Mouse (Mus musculus): ENCODE data around the gene Sdk2. TPM values are rescaled to one million over a fixed set of nuclear protein-coding genes. Genes with fewer than 3 reads are reported as not detected.

Sdk2 gene
- total RNA-seq, 4 experiments from 2014 or later: 0.19 to 0.58 (median 0.48) TPM

DNA sequence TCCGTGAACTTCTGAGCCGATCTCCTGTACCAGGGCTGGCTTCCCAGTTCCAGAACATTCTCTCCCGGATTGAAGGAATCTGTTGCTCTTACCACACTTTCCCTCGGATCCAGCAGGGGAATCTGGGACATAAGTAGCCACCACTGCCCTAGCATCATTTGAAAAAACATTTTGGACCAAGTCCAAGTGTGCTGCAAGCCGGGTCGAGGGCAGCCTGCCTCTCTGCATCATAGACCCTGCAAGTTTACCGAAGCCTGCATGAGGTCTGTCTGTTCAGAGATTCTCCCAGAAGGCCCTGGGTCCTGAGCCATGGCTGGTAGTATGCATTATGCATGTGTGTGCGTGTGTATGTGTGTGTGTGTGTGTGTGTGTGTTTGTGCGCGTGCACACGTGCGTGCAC is 271.0 kb downstream of the Sdk2 start:
- DNase-seq (ENCODE audit: low spot score in 2 of 2): no peak

DNA sequence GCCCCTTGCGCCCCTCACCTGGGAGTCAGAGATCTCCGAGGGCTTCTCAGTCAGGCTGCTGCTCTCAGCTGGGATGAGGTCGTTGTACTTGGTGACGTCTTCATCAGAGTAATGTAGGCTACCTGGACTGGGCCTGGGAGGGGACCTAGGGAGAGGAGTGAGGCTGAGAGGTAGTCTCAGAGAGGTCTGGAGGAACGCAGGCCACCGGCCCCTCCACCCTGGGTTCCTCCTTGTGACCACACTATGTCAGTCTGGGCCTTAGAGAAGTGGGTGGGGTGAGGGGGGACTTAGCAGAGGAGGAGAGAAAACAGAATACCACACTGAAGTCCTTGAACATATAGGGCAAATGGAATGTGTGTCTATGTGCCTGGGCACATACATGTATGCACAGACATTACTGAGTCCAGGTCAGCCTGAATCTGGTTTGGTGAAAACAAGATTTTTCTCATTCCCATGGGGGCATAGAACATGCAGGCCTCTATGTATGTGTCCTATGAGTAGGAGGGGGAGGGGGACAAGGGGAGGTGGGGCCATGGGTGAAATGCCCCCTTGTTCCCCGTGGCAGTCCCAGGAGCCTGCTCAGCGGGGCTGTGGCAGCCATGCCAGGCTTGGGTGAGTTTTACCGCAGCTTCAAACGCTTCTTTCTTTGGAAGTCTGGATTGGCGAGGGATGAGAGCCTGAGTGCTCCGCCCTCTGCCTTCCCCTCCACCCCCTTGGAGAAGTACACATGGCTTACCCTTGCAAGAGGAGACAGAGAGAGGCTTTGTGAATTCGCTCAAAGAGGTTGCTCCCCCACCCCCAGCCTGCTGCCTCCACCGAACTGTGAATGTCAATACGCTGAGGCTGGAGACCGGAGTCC is 275.3 kb downstream of the Sdk2 start:
- no peak for DNase-seq (ENCODE audit: low spot score in 2 of 2)

DNA sequence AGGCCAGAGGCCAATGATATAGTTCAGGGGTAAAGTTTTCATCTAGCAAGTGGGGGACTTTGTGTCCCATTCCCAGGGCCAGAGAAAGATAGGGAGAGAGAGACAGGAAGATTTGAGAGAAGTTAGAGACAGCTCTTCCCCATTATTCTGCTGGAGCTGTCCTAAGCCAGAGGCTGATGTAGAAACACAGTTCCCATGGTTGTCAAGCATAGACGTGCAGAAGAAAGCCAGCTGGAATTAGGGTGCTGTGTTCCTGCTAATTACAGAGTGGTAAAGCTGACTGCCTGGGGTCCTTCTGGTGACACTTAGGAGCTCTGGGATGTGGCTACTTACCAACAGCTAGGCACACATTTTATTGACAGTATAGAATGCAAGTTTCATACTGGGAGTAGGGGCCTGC is 277.7 kb downstream of the Sdk2 start:
- DNase-seq (ENCODE audit: low spot score in 2 of 2): no peak

DNA sequence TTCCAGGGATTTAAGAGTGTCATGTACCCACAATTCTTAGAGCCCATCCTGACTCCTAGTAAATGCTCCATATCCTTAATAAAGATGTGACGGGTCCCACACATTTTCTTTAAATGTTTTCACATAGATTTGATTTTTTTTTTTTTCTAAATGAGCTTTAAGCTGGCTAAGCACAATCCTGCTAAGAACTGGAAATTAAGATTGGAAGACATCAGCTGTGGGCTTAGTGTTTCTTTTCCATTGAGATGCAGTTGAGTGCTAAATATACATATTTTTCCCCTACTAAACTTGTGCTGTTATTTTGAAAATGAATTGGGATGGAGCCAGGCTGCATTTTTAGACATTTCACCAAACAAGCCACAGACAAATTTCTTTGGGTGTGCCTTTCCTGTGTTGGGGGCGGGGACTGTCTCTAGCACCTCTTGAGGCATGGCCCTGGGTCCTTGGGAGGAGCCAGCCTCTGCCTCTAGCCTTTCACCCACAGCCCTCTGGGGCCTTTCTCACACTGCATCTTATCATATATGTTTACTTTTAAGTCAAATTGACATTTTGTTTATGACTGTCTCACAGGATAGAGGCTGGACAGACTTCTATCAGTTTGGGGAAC is 278.6 kb downstream of the Sdk2 start:
- DNase-seq (ENCODE audit: low spot score in 2 of 2): no peak

DNA sequence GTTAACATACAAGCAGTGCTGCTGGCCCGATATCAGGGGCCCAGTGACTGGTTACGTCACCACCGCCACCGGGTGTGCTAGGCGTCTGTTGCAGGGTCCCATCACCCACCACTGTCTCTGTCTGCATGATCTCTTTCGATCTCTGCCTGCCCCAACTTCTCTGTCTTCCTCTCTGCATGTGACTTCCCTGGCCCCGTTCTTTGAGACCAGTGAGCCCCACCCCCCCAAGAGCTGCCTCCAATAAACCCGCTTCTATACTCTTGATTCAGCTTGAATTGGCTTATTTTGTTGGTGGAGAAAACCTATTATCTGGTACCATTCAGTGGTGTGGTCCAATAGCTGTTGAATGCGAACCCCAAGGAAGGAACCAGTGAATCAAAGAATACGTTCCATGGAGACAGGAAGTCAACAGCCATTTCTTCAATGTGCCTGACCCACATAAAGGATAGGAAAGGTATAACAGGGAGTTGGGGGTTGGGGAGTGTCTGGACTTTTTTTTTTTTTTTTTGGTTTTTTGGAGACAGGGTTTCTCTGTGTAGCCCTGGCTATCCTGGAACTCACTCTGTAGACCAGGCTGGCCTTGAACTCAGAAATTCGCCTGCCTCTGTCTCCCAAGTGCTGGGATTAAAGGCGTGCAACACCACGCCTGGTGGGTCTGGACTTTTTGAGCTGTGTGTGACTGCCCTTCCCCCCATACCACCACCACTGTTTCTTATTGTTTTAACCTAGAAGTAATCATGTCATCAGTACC is 279.2 kb downstream of the Sdk2 start:
- DNase-seq (ENCODE audit: low spot score in 2 of 2): no peak

DNA sequence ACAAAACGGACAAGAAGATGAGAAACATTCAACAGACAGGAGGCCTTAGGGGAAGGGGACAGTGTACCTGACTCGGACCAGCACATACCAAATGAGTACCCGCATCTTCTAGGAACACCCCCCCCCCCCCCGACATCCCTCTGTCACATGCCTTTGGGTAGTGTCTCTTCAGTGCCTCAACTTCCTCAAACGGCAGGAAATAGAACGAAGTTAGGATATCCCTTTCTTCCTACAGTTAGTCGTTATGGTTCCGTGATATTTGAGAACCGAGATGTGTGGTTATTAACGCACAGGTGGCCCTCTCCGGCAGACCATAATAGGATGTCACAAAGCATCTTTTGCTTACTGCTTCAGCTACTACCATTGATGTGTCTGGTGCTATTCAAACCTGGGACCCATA is 279.8 kb downstream of the Sdk2 start:
- no peak for DNase-seq (ENCODE audit: low spot score in 2 of 2)

DNA sequence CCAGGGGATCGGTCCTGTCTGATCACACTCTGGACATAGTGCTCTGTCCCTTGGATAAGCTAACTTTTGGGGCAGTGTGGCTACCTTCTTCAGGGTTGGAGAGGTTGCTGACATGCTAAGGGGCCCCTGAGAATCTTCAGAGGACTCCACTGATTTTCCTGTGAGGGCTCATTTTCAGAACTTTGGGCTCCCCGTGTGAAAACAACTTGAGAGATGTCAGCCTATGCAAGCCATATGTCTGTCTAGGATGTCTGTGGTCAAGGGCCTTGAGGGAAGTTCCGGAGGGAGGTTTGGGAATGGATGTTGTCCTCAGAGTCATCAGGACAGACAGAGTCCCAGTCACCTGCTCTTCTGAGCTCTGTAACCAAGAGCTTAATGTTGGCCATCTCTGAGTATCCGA is 280.5 kb downstream of the Sdk2 start:
- no peak for DNase-seq (ENCODE audit: low spot score in 2 of 2)

DNA sequence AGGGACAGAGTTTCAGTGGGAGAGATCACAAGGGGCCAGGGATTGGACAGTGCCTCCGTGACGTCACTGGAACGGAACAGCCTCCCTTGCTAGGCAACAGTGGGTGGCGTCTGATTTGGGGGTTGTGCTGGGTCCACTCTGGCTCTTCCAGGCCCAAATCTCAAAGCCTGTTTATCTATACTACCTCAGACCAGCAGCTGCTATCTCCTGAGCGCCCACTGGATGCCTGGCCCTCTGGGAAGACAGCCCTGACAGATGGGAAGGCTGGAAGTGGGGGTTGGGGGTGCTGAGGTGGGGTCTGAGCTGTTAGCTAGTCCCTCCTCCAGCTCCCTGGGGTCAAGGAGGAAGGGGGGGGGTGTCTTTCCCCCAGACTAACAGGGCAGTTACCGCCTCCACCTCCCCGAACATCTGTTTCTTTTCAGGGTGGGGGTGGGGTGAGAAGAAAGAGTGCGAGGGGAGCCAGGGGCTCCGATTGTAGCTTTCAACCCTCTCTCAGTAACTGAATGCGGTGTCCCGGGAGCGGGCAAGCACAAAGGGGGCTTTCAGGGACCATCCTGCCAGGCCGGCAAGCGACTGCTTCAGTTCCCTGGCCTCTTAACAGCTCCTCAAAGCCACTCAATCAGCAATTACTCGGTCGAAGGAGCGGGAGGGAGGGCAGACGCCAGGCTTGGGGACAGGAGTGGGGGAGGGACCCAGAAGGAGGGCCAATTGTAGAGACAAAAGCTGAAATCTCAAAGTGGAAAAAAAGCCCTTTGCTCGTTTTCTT is 281.3 kb downstream of the Sdk2 start:
- peak in 1 of 2 experiments; percentile 22 for DNase-seq (ENCODE audit: low spot score in 2 of 2)

DNA sequence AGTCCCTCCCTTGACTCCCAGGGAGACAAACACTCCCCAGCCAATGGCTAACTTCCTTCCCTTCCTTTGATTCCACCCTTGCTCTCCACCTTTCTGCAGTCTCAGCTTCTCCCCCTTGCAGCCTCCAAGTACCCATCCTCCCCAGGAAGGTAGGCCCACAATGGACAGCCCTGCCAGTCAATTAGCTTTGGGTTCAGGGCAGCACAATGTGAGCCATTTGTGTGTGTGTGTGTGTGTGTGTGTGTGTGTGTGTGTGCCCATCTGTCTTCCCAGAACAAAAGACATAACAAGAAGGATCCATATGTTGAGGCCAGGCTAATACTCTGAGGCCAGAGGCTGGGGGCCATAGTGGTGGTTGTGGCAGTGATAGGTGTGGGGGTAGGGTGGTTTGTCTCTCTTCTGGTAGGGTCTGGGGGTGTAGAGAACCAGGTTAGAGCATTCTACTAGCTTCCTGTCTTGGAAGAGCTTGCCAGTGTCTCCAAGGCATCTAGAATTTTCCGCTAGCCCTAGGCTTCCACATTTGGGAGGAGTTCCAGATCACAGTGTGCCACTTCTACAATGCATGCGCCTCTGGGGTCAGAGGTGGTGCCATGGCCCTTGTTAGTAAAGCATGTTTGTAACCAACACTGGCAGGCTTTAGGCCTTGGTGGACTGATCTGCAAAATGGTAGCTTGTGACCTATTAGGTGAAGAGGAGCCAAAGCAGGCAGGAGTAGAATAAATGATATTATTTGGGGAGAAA is 282.0 kb downstream of the Sdk2 start:
- no peak for DNase-seq (ENCODE audit: low spot score in 2 of 2)

DNA sequence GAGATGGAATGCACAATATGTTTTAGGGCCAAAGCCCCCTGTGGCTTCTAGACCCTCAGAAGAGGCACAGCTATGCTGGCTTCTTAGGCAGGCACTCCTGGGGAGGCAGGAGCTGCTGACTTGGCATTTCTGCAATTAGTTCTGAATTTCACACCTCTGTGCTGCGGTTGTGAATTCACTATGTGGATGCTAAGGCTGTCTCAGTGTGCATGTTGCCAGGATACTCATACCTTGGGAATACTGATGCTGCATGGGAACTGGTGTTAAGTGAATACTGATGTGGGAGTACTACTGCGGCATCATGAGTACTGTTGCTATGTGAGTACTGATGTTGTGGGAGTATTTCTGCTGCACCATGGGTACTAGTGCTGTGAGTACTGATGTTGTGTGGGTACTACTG is 284.4 kb downstream of the Sdk2 start:
- DNase-seq (ENCODE audit: low spot score in 2 of 2): no peak

DNA sequence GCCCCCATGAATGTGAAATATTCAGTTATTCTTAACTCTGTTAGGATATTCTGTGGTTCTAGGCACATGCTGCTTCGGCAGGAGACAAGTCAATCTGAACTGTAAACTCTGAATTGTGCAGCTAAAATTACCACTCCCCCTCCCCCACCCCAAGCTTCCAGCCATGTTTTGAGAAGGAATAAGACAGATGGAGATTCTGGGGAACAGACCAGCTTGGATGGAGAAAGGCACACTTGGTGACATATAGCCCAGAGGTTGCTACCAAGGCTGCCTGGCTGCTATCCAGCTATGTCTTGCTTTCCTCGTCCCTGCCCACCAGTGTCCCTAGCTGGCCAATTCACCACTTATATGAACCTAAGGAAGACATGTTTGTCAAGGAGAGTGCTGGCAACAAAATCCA is 284.8 kb downstream of the Sdk2 start:
- DNase-seq (ENCODE audit: low spot score in 2 of 2): no peak

DNA sequence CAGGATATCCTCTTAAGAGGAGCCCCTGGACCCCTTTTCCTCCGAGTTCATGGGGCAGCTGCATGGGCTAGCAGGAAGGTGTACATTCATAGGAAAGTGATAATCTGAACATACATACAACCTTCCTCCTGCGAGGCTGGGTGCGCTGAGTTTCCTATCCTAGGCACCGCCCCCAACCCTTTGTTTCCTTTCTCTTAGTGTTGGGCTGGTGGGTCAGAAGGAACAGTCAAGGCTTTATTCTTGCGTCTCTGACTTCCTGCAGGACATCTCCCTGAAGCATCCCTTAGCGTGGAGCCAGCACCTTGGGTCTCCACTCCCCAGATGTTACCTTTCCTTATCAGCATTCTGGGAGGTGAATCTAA is 287.2 kb downstream of the Sdk2 start:
- no peak for DNase-seq (ENCODE audit: low spot score in 2 of 2)

DNA sequence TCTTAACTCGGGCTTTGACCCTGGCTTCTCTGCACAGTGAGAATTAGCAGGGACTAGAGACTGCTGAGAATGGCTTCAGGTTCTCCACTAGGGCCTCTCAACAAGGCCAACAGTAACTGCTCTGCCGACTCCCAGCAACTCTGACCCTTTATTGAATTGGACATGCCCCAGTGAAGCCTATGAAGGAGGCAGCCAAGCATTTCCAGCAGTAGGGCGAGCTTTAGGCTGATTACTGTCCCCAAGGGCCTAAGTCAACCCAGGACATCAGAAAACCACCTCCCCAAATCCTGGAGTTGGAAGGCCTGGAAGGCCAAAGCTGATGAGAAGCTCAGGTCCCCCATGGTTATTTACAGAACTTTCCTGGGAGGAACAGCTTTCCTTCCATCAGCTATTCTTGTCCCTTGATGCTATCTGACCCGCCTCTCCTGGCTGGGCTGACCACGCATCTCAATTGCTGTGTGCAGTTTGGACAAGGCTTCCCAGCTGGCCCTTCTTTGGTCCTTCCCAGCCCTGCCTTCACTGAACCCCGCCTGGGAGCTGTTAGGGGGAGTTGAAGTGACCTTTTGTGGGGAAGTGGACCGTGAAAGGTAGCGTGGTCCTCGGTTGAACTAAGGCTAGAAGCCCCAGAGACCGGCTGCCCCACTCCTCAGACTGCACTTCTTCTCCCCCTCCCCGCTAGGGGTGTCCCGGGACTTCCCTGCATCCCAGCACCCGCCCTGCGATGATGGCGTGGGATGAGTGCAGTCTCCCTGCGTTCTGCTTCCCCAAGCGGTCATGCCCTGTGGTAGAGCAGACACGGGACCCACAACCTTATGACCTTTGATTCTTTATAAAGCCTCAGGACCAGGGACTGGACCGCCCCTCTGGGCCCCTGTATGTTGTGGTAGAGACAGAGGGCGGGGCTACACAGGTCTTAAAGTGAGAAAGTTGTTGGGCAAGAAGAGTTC is 287.8 kb downstream of the Sdk2 start:
- peak; percentile 45 to 60 for DNase-seq (ENCODE audit: low spot score in 2 of 2)

DNA sequence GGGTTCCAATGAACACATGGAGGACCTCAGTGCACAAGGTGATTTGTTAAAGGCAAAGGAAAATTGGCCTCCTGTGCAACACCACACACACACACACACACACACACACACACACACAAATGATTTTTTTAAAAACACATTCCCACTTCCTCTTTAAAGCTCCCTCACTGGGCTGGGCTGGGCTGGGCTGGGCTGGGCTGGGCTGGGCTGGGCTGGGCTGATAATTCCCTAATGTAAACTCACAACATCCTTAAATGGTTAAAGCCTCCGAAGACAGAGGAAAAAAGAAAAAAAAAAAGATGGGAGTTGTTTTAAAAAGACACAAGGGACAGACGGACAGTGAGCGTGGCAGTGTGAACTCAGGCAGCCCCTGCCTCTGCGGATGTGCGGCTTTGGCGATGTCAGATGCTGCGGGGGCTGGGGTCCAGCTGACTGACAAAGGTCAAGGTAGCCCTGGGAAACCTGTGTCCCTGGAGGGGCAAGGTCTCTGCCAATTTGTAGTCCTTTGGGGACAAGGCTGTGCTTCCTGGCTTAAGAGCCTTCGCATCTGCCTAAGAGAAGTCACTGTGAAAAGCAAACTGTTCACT is 288.9 kb downstream of the Sdk2 start:
- DNase-seq (ENCODE audit: low spot score in 2 of 2): no peak

DNA sequence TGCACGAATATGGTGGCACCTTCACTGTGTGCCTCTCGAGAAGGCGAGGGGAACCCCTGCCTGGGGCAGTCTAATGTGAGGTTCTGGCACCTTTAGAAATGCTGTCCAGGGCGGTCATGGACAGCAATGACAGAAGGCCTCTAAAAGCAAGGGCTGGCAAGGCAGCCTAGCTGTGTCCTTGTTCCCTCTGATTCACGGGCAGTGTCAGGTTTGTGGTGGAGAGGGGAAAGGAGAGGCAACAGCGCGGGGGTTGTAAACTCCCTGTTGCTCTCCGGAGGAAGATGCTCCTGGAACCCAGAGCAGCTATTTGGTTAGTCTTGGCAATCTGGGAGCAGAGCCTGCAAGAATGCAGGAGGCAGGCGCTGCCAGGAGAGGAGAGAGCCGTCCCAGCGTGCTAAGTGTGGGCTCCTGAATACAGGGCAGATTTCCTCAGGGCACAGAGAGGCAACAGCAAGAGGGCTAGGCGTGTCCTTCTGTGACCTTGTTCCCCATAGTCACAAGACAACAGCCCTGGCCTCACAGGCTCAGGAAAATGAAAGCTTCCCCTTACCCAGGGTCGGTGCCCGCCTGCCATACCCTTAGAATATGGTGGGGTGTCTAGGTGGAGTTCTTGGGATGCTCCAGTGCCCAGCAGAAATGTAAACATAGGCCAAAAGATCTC is 289.9 kb downstream of the Sdk2 start:
- no peak for DNase-seq (ENCODE audit: low spot score in 2 of 2)

DNA sequence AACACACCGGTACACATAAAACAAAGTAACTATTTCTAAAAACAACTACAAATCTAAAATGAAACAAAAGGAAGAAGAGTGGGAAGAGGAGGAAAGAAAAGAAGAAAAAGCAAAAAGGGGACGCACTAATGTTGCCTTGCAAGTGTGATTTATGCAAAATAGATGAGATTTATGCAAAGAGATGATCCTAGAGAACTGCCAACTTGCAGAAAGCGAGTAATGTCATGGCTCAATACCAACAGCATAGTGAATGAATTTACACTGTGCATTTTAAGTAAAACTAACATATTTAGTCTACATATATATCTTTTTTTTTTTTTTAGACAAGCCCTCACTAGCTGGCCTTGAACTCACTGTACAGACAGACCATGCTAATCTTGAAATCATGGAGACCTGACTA is 292.1 kb downstream of the Sdk2 start:
- no peak for DNase-seq (ENCODE audit: low spot score in 2 of 2)

DNA sequence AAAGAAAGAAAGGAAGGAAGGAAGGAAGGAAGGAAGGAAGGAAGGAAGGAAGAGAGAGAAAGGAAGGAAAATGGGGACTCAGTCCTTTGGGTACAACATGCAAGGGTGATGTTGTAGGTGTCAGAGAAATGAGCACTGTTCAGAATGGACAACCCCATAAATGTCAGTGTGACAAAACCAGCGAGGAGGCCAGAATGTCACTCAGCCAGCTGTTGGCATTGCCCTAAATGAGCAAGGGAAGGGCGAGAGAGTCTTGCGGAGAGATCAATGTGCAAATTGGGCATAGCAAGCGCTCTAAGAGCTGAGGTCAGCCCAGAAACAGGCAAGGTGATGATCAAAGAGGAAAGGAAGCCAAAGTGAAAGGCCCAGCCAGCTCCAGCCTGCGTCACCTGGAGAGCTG is 293.7 kb downstream of the Sdk2 start:
- no peak for DNase-seq (ENCODE audit: low spot score in 2 of 2)

DNA sequence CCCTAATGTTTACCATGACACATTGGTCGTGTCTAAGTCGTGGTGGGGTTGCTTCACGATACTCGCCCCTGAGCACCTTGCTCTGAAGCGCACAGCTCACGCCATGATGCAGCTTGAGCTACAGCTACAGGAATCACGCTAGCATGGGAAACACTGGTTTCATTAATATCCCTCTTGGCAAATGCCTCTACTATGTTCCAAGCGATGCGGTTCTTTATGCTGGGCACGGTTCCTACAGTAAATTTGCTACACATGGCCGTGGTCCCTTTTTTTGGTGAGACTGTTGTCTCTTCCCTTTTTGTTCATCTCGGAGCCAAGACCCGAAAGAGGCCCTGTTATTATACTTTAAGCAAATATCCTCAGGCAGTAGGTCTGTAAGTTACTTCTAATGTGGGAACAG is 295.7 kb downstream of the Sdk2 start:
- no peak for DNase-seq (ENCODE audit: low spot score in 2 of 2)

DNA sequence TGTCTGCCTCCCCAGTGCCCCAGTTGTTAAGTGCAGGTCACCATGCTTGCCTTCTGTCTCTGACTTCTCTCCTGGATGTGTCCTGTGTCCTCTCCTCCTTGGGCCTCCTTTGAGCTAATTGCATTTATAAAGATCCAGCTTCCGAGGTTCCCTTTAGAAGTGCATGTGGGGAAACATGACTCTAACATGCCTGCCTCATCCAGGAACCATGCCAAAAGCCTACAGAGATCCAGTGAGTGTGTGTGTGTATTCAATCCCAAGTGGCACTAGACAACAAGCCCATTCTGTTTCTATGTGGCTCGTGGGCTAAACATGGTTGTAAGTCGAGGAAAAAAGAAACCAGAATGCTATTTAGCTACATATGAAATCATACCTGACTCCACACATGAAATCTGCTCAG is 298.5 kb downstream of the Sdk2 start:
- DNase-seq (ENCODE audit: low spot score in 2 of 2): no peak
